Mouse (Mus musculus) small intestine, adult 2 months (tissue): ENCODE measurements around the gene Retreg1. TPM values are rescaled to one million over a fixed set of nuclear protein-coding genes. Genes with fewer than 3 reads are reported as not detected.
"Not testable (repeated sequence)": the region's sequence is repeated elsewhere in the genome, so short reads cannot be mapped to it uniquely, and the experiment has no call there.

ENCODE experiments used
- H3K27ac ChIP-seq: fragments of 200-500 bp; 2 replicates; pipeline ENCODE4 v1.5.1; 2012; ENCODE audit warnings: low read depth, low read length, control low read depth, inconsistent platforms; ENCODE audit not compliant: insufficient read depth
- H3K27me3 ChIP-seq: fragments of 200-500 bp; 2 replicates; pipeline ENCODE4 v1.6.1; 2012; ENCODE audit warnings: mild to moderate bottlenecking, moderate library complexity, low read length, inconsistent platforms; ENCODE audit not compliant: control insufficient read depth, insufficient read depth
- H3K36me3 ChIP-seq: fragments of 200-500 bp; 2 replicates; pipeline ENCODE4 v1.6.1; 2012; ENCODE audit warnings: mild to moderate bottlenecking, low read length, control low read depth, inconsistent platforms; ENCODE audit not compliant: control insufficient read depth, insufficient read depth
- H3K4me1 ChIP-seq: fragments of 200-500 bp; 2 replicates; pipeline ENCODE4 v1.6.1; 2012; ENCODE audit warnings: low read length, inconsistent platforms, mixed read lengths; ENCODE audit not compliant: control insufficient read depth, insufficient read depth, insufficient read length
- H3K4me3 ChIP-seq: fragments of 200-500 bp; 2 replicates; pipeline ENCODE4 v1.5.1; 2012; ENCODE audit warnings: low read depth, mild to moderate bottlenecking, control low read depth, inconsistent platforms, low read length, moderate library complexity
- CTCF ChIP-seq: fragments of 200-500 bp; IDR thresholded peaks from 2 replicates; pipeline ENCODE4 v1.5.1; 2012; ENCODE audit warnings: low read depth, mild to moderate bottlenecking, control low read depth, inconsistent platforms, low read length, moderate library complexity, mixed read lengths; ENCODE audit not compliant: insufficient replicate concordance, insufficient read length; ENCODE audit errors: extremely low read depth
- POLR2A ChIP-seq: fragments of 200-500 bp; IDR thresholded peaks from 2 replicates; pipeline ENCODE4 v1.6.1; 2012; ENCODE audit warnings: low read depth, mild to moderate bottlenecking, control low read depth, inconsistent platforms, low read length, moderate library complexity
- WGBS: fragments of 180-500 bp; shearing (Covaris S2); methylation state at CpG from one replicate; pipeline ENCODE4 v1.1.7; 2018; 5-methylcytosine and 5-hydroxymethylcytosine counted together
- polyA plus RNA-seq: library from polyadenylated mRNA; depleted of rRNA; stranded (reverse); fragments of >200 nt; gene quantifications from 2 replicates; pipeline ENCODE4 v1.2.3, GENCODE M21; 2012

Retreg1 gene
- polyA plus RNA-seq, 1 experiment = 7.5 TPM

DNA sequence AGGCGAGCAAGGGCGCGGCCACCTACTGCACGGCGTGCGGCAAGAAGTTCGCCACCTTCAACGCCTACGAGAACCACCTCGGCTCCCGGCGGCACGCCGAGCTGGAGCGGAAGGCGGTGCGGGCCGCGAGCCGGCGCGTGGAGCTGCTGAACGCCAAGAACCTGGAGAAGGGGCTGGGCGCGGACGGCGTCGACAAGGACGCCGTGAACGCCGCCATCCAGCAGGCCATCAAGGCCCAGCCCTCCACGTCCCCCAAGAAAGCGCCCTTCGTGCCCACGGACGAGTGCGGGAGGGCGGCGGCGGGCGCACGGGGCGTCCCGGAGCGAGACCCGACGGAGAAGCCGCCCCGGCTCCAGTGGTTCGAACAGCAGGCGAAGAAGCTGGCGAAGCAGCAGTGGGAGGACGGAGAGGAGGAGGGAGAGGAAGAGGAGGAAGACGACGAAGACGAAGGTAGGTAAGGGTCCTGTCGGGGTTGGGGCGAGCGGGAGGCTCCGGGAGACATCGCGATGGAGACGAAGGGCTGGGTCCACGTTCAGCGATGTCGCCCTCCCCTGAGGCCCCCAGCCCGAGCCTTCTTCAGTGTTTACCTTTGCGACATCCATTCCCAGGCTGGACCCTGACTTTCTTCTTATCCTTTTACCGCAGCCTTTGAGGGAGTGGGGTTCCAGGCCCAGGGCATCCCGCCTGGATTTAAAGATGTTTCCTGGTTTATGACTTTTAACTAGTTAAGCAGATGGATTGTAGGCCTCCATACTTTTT lies 141.9 kb downstream of the Retreg1 start:
- peak overlapping the region; percentile 94 for H3K4me3 ChIP-seq
- TF ChIP-seq CTCF = no peak
- no peak for TF ChIP-seq POLR2A

DNA sequence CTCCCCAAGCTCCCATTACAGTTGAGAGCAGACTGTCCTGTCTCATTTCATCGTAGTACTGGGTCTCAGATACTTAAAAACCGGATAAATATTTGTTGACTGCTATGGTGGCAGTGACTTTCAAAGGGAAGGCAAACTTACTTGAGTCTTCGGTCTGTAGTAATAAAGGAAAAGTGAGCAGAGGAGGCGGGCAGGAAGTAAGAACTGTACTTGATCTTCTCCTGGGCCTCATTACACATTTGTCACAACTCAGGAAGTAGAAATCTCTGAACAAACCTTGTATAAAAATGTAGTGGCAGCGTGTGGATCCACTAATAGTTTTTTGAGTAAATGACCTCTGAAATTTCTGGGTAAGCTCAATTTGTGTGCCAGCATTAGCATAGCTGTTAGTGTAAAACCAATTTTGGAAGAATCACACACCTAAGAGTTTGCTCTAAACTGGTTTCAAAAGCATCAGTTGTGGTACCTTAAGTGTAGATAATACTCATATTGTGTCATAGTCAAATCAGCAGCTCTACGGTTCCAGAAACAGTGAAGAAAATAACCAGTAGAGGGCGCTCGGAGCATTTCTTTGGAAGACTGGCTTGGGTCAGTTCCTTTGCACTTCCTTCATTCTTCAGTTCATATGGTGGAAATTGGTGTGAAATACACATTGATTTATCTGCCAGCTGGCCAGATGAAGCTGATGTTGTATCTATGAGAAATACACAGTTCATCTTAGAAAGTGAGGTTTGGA lies 150.2 kb downstream of the Retreg1 start:
- Histone ChIP-seq H3K27ac (no peak overlapping the region), H3K36me3 (peaks cover 53% of the 10 kb centered on the region), H3K4me1 (no peaks in the 10 kb centered on the region), H3K4me3 (no peak overlapping the region), H3K27me3 (no peaks in the 10 kb centered on the region)
- 53% methylated on average over 8 of the region's 8 CpGs for WGBS
- no peak for TF ChIP-seq CTCF
- TF ChIP-seq POLR2A = no peak

More for the DNA sequence above, 141.9 kb downstream of the Retreg1 start:
- WGBS = under 1% methylated on average over 71 of the region's 71 CpGs
- peak overlapping the region; percentile 91 for H3K27ac ChIP-seq
- H3K36me3 ChIP-seq = peaks cover 14% of the 10 kb centered on the region
- no peaks in the 10 kb centered on the region for H3K27me3 ChIP-seq
- H3K4me1 ChIP-seq = no peaks in the 10 kb centered on the region; the same call in 1 of the 2 replicates

DNA sequence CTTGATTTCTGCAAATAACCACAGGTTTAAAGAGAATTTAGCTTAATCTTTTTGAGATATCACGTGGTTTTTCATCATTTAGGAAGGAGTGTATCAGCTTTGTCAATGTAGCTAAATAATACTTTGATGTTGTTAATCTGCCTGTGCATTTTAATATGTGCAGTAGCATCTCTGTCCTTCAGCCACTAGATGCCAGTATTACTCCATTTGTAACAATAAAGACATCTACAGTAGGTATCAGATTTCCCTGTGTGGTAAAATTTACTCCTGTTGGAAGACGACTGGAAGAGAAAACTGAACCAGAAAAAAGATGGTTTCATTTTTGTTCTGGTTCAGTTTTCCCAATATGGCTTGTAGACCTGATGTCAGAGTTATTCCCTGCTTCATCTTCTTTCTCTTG lies 152.5 kb downstream of the Retreg1 start:
- Histone ChIP-seq H3K27ac (no peak overlapping the region), H3K4me3 (no peak overlapping the region), H3K36me3 (peaks cover 48% of the 10 kb centered on the region), H3K27me3 (no peaks in the 10 kb centered on the region), H3K4me1 (no peaks in the 10 kb centered on the region)
- WGBS = 55% methylated on average over 2 of the region's 2 CpGs
- TF ChIP-seq POLR2A (no peak), CTCF (no peak)

DNA sequence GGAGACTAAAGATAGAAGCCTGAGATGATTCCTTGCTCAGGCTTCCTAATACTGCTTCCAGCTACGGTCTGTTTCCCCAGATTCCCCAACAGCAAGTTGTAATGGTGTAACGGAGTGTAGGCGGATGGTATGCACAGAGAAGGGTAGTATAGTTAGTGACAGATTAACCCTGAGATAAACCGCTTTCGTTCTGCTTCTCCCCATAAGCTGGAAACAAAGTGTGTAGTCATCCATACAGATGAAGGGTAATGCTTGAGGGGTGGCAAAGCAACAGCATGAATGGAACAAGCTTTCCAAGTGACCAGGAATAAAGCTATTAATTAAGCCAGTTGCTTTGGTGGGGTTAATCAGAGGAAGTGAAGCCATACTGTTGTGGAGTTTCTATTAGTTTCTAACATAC lies 156.6 kb downstream of the Retreg1 start:
- not testable (repeated sequence) for H3K4me1 ChIP-seq, H3K4me3 ChIP-seq, H3K27ac ChIP-seq, H3K27me3 ChIP-seq
- WGBS = 64% methylated on average over 5 of the region's 5 CpGs
- H3K36me3 ChIP-seq = peaks cover 24% of the 10 kb centered on the region

DNA sequence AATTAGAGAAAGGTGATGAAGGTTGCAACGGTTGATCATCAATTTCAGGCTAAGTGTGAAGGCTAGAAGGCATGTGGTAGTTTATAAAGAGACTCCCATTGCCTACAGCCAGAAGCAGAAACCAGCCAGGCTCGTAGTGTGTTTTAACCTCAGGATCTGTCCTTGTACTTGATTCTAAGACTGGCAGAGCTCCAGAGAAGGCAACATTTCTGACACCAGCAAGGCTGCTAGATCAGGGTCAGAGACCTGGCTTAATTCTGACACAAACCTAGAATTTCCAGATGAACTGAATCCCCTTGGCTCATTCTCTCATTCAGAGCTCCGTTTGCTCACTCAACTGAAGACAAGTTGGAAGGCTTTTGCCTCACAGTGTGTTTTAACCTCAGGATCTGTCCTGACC lies 165.6 kb downstream of the Retreg1 start:
- H3K36me3 ChIP-seq = no peaks in the 10 kb centered on the region
- H3K4me3 ChIP-seq = no peak overlapping the region
- no peaks in the 10 kb centered on the region for H3K27me3 ChIP-seq
- no peak for TF ChIP-seq POLR2A
- TF ChIP-seq CTCF = no peak
- no peaks in the 10 kb centered on the region for H3K4me1 ChIP-seq
- 78% methylated on average over 3 of the region's 3 CpGs for WGBS
- H3K27ac ChIP-seq = no peak overlapping the region

DNA sequence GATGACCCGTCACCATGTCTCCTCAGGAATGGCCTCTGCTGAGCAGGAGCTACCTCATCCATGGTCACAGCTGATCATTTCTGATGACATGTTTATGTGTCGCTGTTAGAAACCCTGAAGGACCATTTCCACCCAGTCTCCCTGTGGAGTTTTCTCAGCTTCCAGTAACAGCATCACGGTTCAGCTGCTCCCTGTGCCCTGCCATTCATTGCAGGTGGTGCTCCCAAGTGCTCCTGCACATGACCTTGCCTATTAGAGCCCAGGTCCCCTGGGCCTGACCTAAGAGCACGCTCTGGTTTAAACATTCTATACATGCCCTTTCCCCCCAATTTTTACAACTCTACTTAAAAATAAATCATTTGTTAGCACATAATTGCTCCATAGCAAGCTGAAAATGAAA lies 169.9 kb downstream of the Retreg1 start:
- no peak overlapping the region for H3K27ac ChIP-seq
- no peak overlapping the region for H3K4me3 ChIP-seq
- TF ChIP-seq POLR2A = no peak
- no peak for TF ChIP-seq CTCF
- H3K36me3 ChIP-seq = no peaks in the 10 kb centered on the region
- H3K4me1 ChIP-seq = no peaks in the 10 kb centered on the region
- 77% methylated on average over 4 of the region's 4 CpGs for WGBS
- H3K27me3 ChIP-seq = no peaks in the 10 kb centered on the region

DNA sequence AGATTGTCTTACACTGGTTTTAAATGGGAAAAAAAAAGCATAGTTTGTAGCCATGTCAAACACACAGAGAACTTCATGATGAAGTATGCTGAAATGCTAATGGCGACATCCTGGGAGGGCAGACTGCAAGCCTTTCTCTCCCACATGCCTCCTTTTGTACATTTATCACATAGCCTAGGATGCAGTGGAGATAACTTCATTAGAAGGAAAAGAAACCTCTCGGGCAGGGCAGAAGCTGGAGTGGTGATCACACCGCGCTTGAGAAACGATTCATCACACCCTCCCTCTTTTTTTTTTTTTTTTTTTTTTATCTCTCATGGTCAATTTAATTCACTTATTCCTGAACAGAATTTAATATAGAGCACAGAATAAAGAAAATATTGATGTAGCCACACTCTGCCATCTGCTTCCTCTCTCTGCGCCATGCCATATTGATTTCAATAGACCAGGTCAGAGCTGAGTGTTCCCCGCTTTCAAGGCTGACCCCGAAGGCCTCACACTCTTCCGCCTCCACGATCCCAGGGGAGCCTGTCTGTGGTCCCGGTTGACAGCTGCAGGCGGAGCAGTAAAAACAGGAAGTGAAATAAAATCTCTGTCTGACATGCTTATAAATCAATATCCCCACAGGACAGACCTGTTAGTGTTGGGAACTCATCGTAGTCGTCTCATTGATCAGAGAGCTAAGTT lies 173.1 kb downstream of the Retreg1 start:
- TF ChIP-seq POLR2A (no peak), CTCF (no peak)
- Histone ChIP-seq H3K4me3 (no peak overlapping the region), H3K36me3 (no peaks in the 10 kb centered on the region), H3K4me1 (no peaks in the 10 kb centered on the region), H3K27ac (no peak overlapping the region), H3K27me3 (no peaks in the 10 kb centered on the region)
- WGBS = 45% methylated on average over 14 of the region's 14 CpGs

DNA sequence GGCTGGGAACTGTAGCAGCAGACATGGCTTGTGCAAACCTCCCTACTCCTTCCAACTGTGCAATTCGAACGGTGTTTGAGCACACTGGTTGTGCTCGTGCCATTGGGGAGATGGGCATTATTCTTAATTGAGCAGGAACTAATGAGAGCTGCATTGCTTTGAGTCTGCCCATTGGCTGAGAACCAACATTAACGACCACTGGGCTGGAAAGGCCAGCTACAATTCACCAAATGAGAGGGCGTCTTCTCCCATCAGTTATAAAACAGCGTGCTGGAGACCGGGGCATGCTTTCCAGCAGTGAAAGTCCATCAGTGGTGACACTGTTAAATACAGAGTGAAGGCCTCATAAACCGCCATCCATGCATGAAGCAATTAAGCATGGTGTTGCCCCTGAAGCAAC lies 178.7 kb downstream of the Retreg1 start:
- Histone ChIP-seq H3K4me3 (no peak overlapping the region), H3K36me3 (no peaks in the 10 kb centered on the region), H3K27ac (no peak overlapping the region), H3K4me1 (no peaks in the 10 kb centered on the region), H3K27me3 (no peaks in the 10 kb centered on the region)
- no peak for TF ChIP-seq CTCF
- TF ChIP-seq POLR2A = no peak
- 84% methylated on average over 8 of the region's 8 CpGs for WGBS
